Mouse (Mus musculus): ENCODE data around the gene Ly6g6f. TPM values are rescaled to one million over a fixed set of nuclear protein-coding genes. Genes with fewer than 3 reads are reported as not detected.

The Ly6g6f gene
- polyA plus RNA-seq, 1 experiment: 1.2 TPM

- peak within 1 kb of the TSS; percentile 41; the same call in 1 of the 2 replicates for H3K27ac ChIP-seq (ENCODE audit: control insufficient read depth, insufficient read depth, low read depth, low read length)
- H3K27me3 ChIP-seq (ENCODE audit: control insufficient read depth, insufficient read depth, low read length): peaks cover 7% of the 10 kb centered on the region; the same call in 1 of the 2 replicates
Measured at GRCm38 (mm10) chr17:35064951-35065947, 20.2 kb downstream of the Ly6g6f start, which contains the start of gene Ly6g6c. Ly6g6c (plus strand) TSS chr17:35065388.

GRCm38 (mm10) chr17:35064378-35064877 is 21.0 kb downstream of the Ly6g6f start:
- no peaks in the 10 kb centered on the region for H3K36me3 ChIP-seq (ENCODE audit: control insufficient read depth, insufficient read depth, low read length)
- peak overlapping the region; percentile 41; the same call in 1 of the 2 replicates for H3K27ac ChIP-seq (ENCODE audit: control insufficient read depth, insufficient read depth, low read depth, low read length)
- peak overlapping the region; percentile 63 for H3K4me3 ChIP-seq (ENCODE audit: control insufficient read depth, low read depth, low read length)
- peaks cover 7% of the 10 kb centered on the region; the same call in 1 of the 2 replicates for H3K27me3 ChIP-seq (ENCODE audit: control insufficient read depth, insufficient read depth, low read length)
- TF ChIP-seq CTCF (IDR thresholded peaks at IDR 0.05; ENCODE audit: control insufficient read depth, insufficient read depth, insufficient replicate concordance, low read depth, low read length): no peak
- TF ChIP-seq POLR2A (IDR thresholded peaks at IDR 0.05; ENCODE audit: control insufficient read depth, low read depth, low read length): no peak
- H3K4me1 ChIP-seq (ENCODE audit: control insufficient read depth, insufficient read depth, low read length): peaks cover 29% of the 10 kb centered on the region

More at GRCm38 (mm10) chr17:35064951-35065947, 20.2 kb downstream of the Ly6g6f start, which contains the start of gene Ly6g6c:
- Histone ChIP-seq H3K36me3 (ENCODE audit: control insufficient read depth, insufficient read depth, low read length) (no peaks in the 10 kb centered on the region), H3K4me1 (ENCODE audit: control insufficient read depth, insufficient read depth, low read length) (peaks cover 23% of the 10 kb centered on the region), H3K4me3 (ENCODE audit: control insufficient read depth, low read depth, low read length) (peak within 1 kb of the TSS; percentile 84)
- TF ChIP-seq CTCF (IDR thresholded peaks at IDR 0.05; ENCODE audit: control insufficient read depth, insufficient read depth, insufficient replicate concordance, low read depth, low read length): no peak
- TF ChIP-seq POLR2A (IDR thresholded peaks at IDR 0.05; ENCODE audit: control insufficient read depth, low read depth, low read length): no peak

- Histone ChIP-seq H3K27me3 (ENCODE audit: control insufficient read depth, insufficient read depth, low read length) (peaks cover 7% of the 10 kb centered on the region; the same call in 1 of the 2 replicates), H3K27ac (ENCODE audit: control insufficient read depth, insufficient read depth, low read depth, low read length) (no peak overlapping the region), H3K4me1 (ENCODE audit: control insufficient read depth, insufficient read depth, low read length) (peaks cover 32% of the 10 kb centered on the region), H3K4me3 (ENCODE audit: control insufficient read depth, low read depth, low read length) (peak overlapping the region; percentile 21), H3K36me3 (ENCODE audit: control insufficient read depth, insufficient read depth, low read length) (no peaks in the 10 kb centered on the region)
- no peak for TF ChIP-seq POLR2A (IDR thresholded peaks at IDR 0.05; ENCODE audit: control insufficient read depth, low read depth, low read length)
- TF ChIP-seq CTCF (IDR thresholded peaks at IDR 0.05; ENCODE audit: control insufficient read depth, insufficient read depth, insufficient replicate concordance, low read depth, low read length): no peak
Measured at GRCm38 (mm10) chr17:35063466-35063865, 21.9 kb downstream of the Ly6g6f start.

- peaks cover 7% of the 10 kb centered on the region; the same call in 1 of the 2 replicates for H3K27me3 ChIP-seq (ENCODE audit: control insufficient read depth, insufficient read depth, low read length)
- TF ChIP-seq POLR2A (IDR thresholded peaks at IDR 0.05; ENCODE audit: control insufficient read depth, low read depth, low read length) (no peak), CTCF (IDR thresholded peaks at IDR 0.05; ENCODE audit: control insufficient read depth, insufficient read depth, insufficient replicate concordance, low read depth, low read length) (no peak)
- H3K4me3 ChIP-seq (ENCODE audit: control insufficient read depth, low read depth, low read length): no peak overlapping the region
- no peak overlapping the region for H3K27ac ChIP-seq (ENCODE audit: control insufficient read depth, insufficient read depth, low read depth, low read length)
- H3K36me3 ChIP-seq (ENCODE audit: control insufficient read depth, insufficient read depth, low read length): no peaks in the 10 kb centered on the region
- peaks cover 34% of the 10 kb centered on the region for H3K4me1 ChIP-seq (ENCODE audit: control insufficient read depth, insufficient read depth, low read length)
Measured at GRCm38 (mm10) chr17:35061299-35061698, 24.1 kb downstream of the Ly6g6f start.

- peak overlapping the region; percentile 84; the same call in 1 of the 2 replicates for H3K4me3 ChIP-seq (ENCODE audit: control insufficient read depth, low read depth, low read length)
- peaks cover 34% of the 10 kb centered on the region for H3K4me1 ChIP-seq (ENCODE audit: control insufficient read depth, insufficient read depth, low read length)
- H3K27me3 ChIP-seq (ENCODE audit: control insufficient read depth, insufficient read depth, low read length): peaks cover 5% of the 10 kb centered on the region; the same call in 1 of the 2 replicates
- H3K27ac ChIP-seq (ENCODE audit: control insufficient read depth, insufficient read depth, low read depth, low read length): no peak overlapping the region
- TF ChIP-seq POLR2A (IDR thresholded peaks at IDR 0.05; ENCODE audit: control insufficient read depth, low read depth, low read length) (no peak), CTCF (IDR thresholded peaks at IDR 0.05; ENCODE audit: control insufficient read depth, insufficient read depth, insufficient replicate concordance, low read depth, low read length) (no peak)
- H3K36me3 ChIP-seq (ENCODE audit: control insufficient read depth, insufficient read depth, low read length): no peaks in the 10 kb centered on the region
Measured at GRCm38 (mm10) chr17:35060737-35061297, 24.6 kb downstream of the Ly6g6f start.

GRCm38 (mm10) chr17:35060071-35060470 is 25.3 kb downstream of the Ly6g6f start:
- Histone ChIP-seq H3K4me1 (ENCODE audit: control insufficient read depth, insufficient read depth, low read length) (peaks cover 28% of the 10 kb centered on the region), H3K36me3 (ENCODE audit: control insufficient read depth, insufficient read depth, low read length) (no peaks in the 10 kb centered on the region), H3K4me3 (ENCODE audit: control insufficient read depth, low read depth, low read length) (peak overlapping the region; percentile 84), H3K27ac (ENCODE audit: control insufficient read depth, insufficient read depth, low read depth, low read length) (no peak overlapping the region), H3K27me3 (ENCODE audit: control insufficient read depth, insufficient read depth, low read length) (0 out of 2 replicates have a peak, but pooled peaks cover 2% of the 10 kb centered on the region)
- TF ChIP-seq CTCF (IDR thresholded peaks at IDR 0.05; ENCODE audit: control insufficient read depth, insufficient read depth, insufficient replicate concordance, low read depth, low read length): no peak
- no peak for TF ChIP-seq POLR2A (IDR thresholded peaks at IDR 0.05; ENCODE audit: control insufficient read depth, low read depth, low read length)

Data from testis, adult 2 months (tissue).